Mouse (Mus musculus): ENCODE measurements around the gene Tekt3. TPM values are rescaled to one million over a fixed set of nuclear protein-coding genes. Genes with fewer than 3 reads are reported as not detected.

The Tekt3 gene
- polyA plus RNA-seq, 2 experiments from 2014 or later = not detected

- no peak for ATAC-seq
Measured at GRCm38 (mm10) chr11:63059911-63060310, 1.5 kb upstream of the Tekt3 start.

- no peak for ATAC-seq
Measured at GRCm38 (mm10) chr11:63066526-63066925, 5.1 kb downstream of the Tekt3 start.

- ATAC-seq = no peak
Measured at GRCm38 (mm10) chr11:63070081-63070480, 8.6 kb downstream of the Tekt3 start.

- ATAC-seq = no peak
Measured at GRCm38 (mm10) chr11:63084536-63084935, 23.1 kb downstream of the Tekt3 start.

GRCm38 (mm10) chr11:63088672-63089071, 27.2 kb downstream of the Tekt3 start:
- ATAC-seq = no peak

GRCm38 (mm10) chr11:63090210-63090609, 28.8 kb downstream of the Tekt3 start:
- no peak for ATAC-seq

GRCm38 (mm10) chr11:63090986-63091385, 29.5 kb downstream of the Tekt3 start:
- no peak for ATAC-seq

GRCm38 (mm10) chr11:63092271-63092670, 30.8 kb downstream of the Tekt3 start:
- ATAC-seq = no peak

GRCm38 (mm10) chr11:63093601-63094000, 32.1 kb downstream of the Tekt3 start:
- ATAC-seq = no peak

- no peak for ATAC-seq
Measured at GRCm38 (mm10) chr11:63094496-63094895, 33.0 kb downstream of the Tekt3 start.

GRCm38 (mm10) chr11:63098016-63098415, 36.6 kb downstream of the Tekt3 start:
- no peak for ATAC-seq

- ATAC-seq = no peak
Measured at GRCm38 (mm10) chr11:63099390-63099789, 37.9 kb downstream of the Tekt3 start.

- ATAC-seq = no peak
Measured at GRCm38 (mm10) chr11:63103256-63103655, 41.8 kb downstream of the Tekt3 start.

GRCm38 (mm10) chr11:63104026-63104425, 42.6 kb downstream of the Tekt3 start:
- ATAC-seq = no peak

GRCm38 (mm10) chr11:63109230-63109775, 47.8 kb downstream of the Tekt3 start:
- ATAC-seq = no peak

GRCm38 (mm10) chr11:63110329-63110728, 48.9 kb downstream of the Tekt3 start:
- no peak for ATAC-seq

GRCm38 (mm10) chr11:63114807-63115641, 53.6 kb downstream of the Tekt3 start:
- no peak for ATAC-seq

- ATAC-seq = no peak
Measured at GRCm38 (mm10) chr11:63116652-63117051, 55.2 kb downstream of the Tekt3 start.

- no peak for ATAC-seq
Measured at GRCm38 (mm10) chr11:63117266-63117665, 55.8 kb downstream of the Tekt3 start.

- ATAC-seq = no peak
Measured at GRCm38 (mm10) chr11:63119791-63120190, 58.3 kb downstream of the Tekt3 start.

GRCm38 (mm10) chr11:63122249-63122648, 60.8 kb downstream of the Tekt3 start:
- ATAC-seq = no peak

GRCm38 (mm10) chr11:63122776-63123350, 61.4 kb downstream of the Tekt3 start:
- no peak for ATAC-seq

- no peak for ATAC-seq
Measured at GRCm38 (mm10) chr11:63124316-63124715, 62.9 kb downstream of the Tekt3 start.

Measured in CD4-positive, CD25-positive, alpha-beta regulatory T cell, adult 4 months (primary cell).